Mouse (Mus musculus): ENCODE data around the gene Gm47995.

Gene Gm47995

GRCm38 (mm10) chr1:151228320-151228989 is 30.2 kb downstream of the Gm47995 start:
- no peak for DNase-seq (ENCODE audit: low spot score in 2 of 2)

- DNase-seq (ENCODE audit: low spot score in 2 of 2): no peak
These were observed 34.1 kb downstream of the Gm47995 start for GRCm38 (mm10) chr1:151232346-151232745.

GRCm38 (mm10) chr1:151233756-151234155 is 35.5 kb downstream of the Gm47995 start:
- DNase-seq (ENCODE audit: low spot score in 2 of 2): no peak

GRCm38 (mm10) chr1:151235574-151235973 is 37.3 kb downstream of the Gm47995 start:
- no peak for DNase-seq (ENCODE audit: low spot score in 2 of 2)

- peak in 1 of 2 experiments; percentile 6 for DNase-seq (ENCODE audit: low spot score in 2 of 2)
These were observed 38.1 kb downstream of the Gm47995 start for GRCm38 (mm10) chr1:151236141-151236930.

GRCm38 (mm10) chr1:151237780-151238179 is 39.5 kb downstream of the Gm47995 start:
- DNase-seq (ENCODE audit: low spot score in 2 of 2): no peak

GRCm38 (mm10) chr1:151243332-151243731 is 45.1 kb downstream of the Gm47995 start:
- DNase-seq (ENCODE audit: low spot score in 2 of 2): no peak

- no peak for DNase-seq (ENCODE audit: low spot score in 2 of 2)
These were observed 45.8 kb downstream of the Gm47995 start for GRCm38 (mm10) chr1:151244013-151244412.

GRCm38 (mm10) chr1:151244761-151245160 is 46.5 kb downstream of the Gm47995 start:
- DNase-seq (ENCODE audit: low spot score in 2 of 2): no peak

- no peak for DNase-seq (ENCODE audit: low spot score in 2 of 2)
These were observed 46.9 kb downstream of the Gm47995 start for GRCm38 (mm10) chr1:151245165-151245564.

- no peak for DNase-seq (ENCODE audit: low spot score in 2 of 2)
These were observed 47.6 kb downstream of the Gm47995 start for GRCm38 (mm10) chr1:151245846-151246245.
